Mouse (Mus musculus): Measurements from ENCODE around the gene Arhgap35. TPM values are rescaled to one million over a fixed set of nuclear protein-coding genes. Genes with fewer than 3 reads are reported as not detected.
A peak's percentile ranks its signal among the peaks of the same experiment; 100 is the strongest.

Gene Arhgap35
- polyA plus RNA-seq, 1 experiment, result 5.6 TPM

DNA sequence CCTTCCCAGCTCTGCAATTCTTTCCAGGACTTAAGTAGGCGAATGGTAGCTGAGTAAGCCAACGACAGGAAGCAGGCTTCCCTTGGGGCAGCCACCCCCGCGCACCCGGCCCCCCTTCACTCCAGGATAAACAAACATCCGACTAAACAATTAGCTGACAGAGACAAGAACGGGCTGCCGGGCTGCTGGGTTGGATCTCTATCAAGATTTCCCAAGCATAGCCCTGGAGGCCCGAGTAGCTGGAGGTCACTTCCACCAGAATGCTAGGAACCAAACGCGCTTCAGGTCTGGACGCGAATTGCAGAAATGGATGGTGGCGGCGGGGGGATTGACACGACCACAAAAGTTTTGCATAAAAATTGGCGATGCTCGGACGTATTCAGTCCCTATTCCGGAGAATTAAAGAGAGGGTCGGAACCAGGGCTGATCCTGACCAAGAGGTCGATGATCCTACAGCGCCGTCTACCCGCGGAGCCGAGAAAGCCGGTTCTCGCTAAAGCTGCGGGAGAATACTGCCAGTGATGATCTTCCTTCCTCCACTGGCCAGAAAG, 3.9 kb upstream of the Arhgap35 start:
- Histone ChIP-seq H3K4me3 (ENCODE audit: extremely low read depth, insufficient read depth, insufficient read length) (peak overlapping the region; percentile 21; the same call in 1 of the 2 replicates), H3K4me1 (ENCODE audit: control insufficient read depth, insufficient read depth, insufficient read length) (peaks cover 12% of the 10 kb centered on the region), H3K27ac (ENCODE audit: insufficient read depth, low read length) (peak overlapping the region; percentile 23; the same call in 1 of the 2 replicates), H3K27me3 (ENCODE audit: control insufficient read depth, insufficient read depth, low read length) (0 out of 2 replicates have a peak, but pooled peaks cover 3% of the 10 kb centered on the region), H3K36me3 (ENCODE audit: control insufficient read depth, insufficient read depth, low read length) (no peaks in the 10 kb centered on the region)
- 2% methylated on average over 30 of the region's 30 CpGs for WGBS
- TF ChIP-seq CTCF (IDR thresholded peaks at IDR 0.05; ENCODE audit: extremely low read depth, insufficient read depth, insufficient read length, insufficient replicate concordance), result peak; percentile 73
- TF ChIP-seq POLR2A (IDR thresholded peaks at IDR 0.05; ENCODE audit: low read depth, low read length), result no peak
- DNase-seq (ENCODE audit: low read depth in 1 of 2, low spot score in 2 of 2), result peak in 1 of 2 experiments; percentile 66

DNA sequence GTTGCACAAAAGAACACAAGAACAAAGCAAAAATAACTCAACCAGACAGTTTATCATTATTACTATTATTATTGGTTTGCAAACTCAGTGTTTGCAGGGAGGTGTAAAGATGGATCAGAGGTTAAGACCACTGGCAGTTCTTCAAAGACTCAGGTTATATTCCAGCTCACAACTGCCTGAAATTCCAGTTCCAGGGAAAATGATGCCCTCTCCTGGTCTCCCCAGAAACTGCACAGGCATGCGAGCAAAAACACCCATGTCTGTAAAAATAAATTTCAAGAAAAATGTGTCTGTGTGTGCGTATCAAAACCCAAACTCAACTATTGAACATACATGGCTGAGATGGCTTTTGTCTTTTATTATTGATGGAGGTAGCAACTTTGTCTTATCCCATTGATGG, 2.3 kb upstream of the Arhgap35 start:
- peak in 1 of 2 experiments; percentile 21 for DNase-seq (ENCODE audit: low read depth in 1 of 2, low spot score in 2 of 2)
- H3K27me3 ChIP-seq (ENCODE audit: control insufficient read depth, insufficient read depth, low read length), result 0 out of 2 replicates have a peak, but pooled peaks cover 3% of the 10 kb centered on the region
- TF ChIP-seq POLR2A (IDR thresholded peaks at IDR 0.05; ENCODE audit: low read depth, low read length) (no peak), CTCF (IDR thresholded peaks at IDR 0.05; ENCODE audit: extremely low read depth, insufficient read depth, insufficient read length, insufficient replicate concordance) (peak; percentile 25; the same call in 1 of the 2 replicates)
- WGBS, result 27% methylated on average over 2 of the region's 2 CpGs
- H3K4me3 ChIP-seq (ENCODE audit: extremely low read depth, insufficient read depth, insufficient read length), result no peak overlapping the region
- no peak overlapping the region for H3K27ac ChIP-seq (ENCODE audit: insufficient read depth, low read length)
- H3K36me3 ChIP-seq (ENCODE audit: control insufficient read depth, insufficient read depth, low read length), result no peaks in the 10 kb centered on the region
- H3K4me1 ChIP-seq (ENCODE audit: control insufficient read depth, insufficient read depth, insufficient read length), result peaks cover 17% of the 10 kb centered on the region

DNA sequence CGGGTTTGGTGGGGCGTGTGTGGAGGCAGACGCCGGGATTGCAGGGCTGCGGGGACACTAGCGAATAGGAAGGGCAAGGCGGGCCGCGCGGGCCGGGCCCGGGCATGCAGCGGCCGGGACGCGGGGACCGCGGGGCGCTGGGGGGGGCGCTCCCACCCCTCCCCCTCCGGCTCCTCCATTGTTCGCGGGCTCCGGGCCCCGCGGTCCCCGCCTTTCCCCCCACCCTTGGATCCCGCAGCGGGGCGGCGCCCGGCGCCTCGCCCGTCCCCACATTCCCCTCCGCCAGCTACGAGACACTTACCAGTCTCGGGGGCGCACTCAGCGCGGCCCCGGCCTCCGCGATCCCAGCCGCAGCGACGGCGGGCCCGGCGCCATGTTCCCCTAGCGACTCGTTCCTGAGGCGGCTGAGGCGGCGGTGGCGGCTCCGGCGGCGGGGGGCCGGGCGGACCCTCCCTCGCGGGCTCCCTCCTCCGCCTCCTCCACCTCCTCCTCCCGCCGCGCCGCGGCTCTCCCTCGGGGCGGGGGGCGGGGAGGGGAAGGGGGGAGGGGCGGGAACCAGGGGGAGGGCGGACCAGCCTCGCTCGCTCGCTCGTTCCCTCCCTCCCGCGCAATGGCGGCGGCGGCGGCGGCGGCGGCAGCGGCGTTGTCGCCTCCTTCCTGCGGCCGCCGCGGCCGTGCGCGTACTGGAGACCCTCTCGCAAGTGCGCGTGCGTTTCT, 464 bp downstream of the Arhgap35 start:
- no peak for DNase-seq (ENCODE audit: low read depth in 1 of 2, low spot score in 2 of 2)
- Histone ChIP-seq H3K27ac (ENCODE audit: insufficient read depth, low read length) (peak overlapping the region; percentile 100), H3K27me3 (ENCODE audit: control insufficient read depth, insufficient read depth, low read length) (0 out of 2 replicates have a peak, but pooled peaks cover 1% of the 10 kb centered on the region), H3K4me3 (ENCODE audit: extremely low read depth, insufficient read depth, insufficient read length) (peak overlapping the region; percentile 100), H3K4me1 (ENCODE audit: control insufficient read depth, insufficient read depth, insufficient read length) (peaks cover 17% of the 10 kb centered on the region), H3K36me3 (ENCODE audit: control insufficient read depth, insufficient read depth, low read length) (no peaks in the 10 kb centered on the region)
- WGBS, result 0% methylated on average over 58 of the region's 101 CpGs
- no peak for TF ChIP-seq CTCF (IDR thresholded peaks at IDR 0.05; ENCODE audit: extremely low read depth, insufficient read depth, insufficient read length, insufficient replicate concordance)
- TF ChIP-seq POLR2A (IDR thresholded peaks at IDR 0.05; ENCODE audit: low read depth, low read length), result no peak

DNA sequence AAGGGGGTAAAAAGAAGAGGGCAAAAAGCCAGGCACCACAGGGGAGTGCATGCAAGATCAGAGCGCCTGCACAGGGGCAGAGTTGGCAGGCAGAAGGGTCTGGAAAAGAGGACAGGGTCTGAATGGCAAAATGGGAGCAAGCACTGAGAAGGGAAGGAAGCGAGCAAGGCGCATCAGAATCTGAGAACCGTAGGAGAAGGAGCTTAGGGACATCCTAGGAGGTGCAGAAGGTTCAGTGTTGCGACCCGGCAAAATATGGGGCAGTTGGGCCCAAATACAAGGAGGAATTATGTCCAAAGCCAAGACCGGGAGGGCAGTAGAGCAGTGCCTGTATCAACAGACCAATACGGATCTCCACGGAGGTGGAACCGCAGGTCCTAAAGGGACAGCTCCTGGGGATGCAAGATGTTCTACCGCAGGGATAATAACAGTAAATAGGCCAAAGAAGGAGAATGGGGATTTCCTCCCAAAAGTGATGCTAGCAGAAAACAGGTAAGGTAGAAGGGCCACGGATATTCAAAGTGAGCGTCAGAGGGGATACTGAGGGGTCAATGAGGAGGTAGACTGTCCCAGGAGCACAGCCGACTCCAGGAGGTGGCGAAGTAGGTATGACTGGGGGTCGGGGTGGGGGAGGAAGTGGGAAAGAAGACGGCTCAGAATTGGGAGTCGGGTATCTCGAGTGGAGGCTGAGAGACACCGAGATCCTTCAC, 1.2 kb downstream of the Arhgap35 start:
- Histone ChIP-seq H3K27ac (ENCODE audit: insufficient read depth, low read length) (no peak overlapping the region), H3K4me1 (ENCODE audit: control insufficient read depth, insufficient read depth, insufficient read length) (peaks cover 15% of the 10 kb centered on the region), H3K36me3 (ENCODE audit: control insufficient read depth, insufficient read depth, low read length) (no peaks in the 10 kb centered on the region), H3K27me3 (ENCODE audit: control insufficient read depth, insufficient read depth, low read length) (no peaks in the 10 kb centered on the region), H3K4me3 (ENCODE audit: extremely low read depth, insufficient read depth, insufficient read length) (peak overlapping the region; percentile 100)
- TF ChIP-seq CTCF (IDR thresholded peaks at IDR 0.05; ENCODE audit: extremely low read depth, insufficient read depth, insufficient read length, insufficient replicate concordance) (no peak), POLR2A (IDR thresholded peaks at IDR 0.05; ENCODE audit: low read depth, low read length) (no peak)
- 15% methylated on average over 20 of the region's 20 CpGs for WGBS
- DNase-seq (ENCODE audit: low read depth in 1 of 2, low spot score in 2 of 2), result no peak

DNA sequence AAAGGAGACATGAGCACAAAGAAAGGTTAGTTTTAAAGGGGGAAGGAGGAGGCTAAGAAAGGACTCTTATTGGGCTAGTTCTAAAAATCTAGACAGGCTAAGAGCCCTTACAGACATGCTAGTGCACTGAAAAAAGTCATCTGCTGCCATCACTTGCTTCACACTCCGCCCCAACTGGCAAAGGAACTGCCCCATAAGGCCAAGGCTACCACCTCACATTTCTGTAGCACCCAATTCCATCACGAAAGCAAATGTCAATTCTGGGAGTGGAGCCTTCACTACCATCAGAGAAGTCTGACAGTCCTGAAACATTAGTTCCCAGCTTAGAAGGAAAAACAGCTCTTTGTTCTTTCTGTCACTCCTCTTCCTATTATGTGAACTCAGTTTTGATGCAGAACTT, 4.4 kb downstream of the Arhgap35 start:
- Histone ChIP-seq H3K27ac (ENCODE audit: insufficient read depth, low read length) (no peak overlapping the region), H3K27me3 (ENCODE audit: control insufficient read depth, insufficient read depth, low read length) (no peaks in the 10 kb centered on the region), H3K4me1 (ENCODE audit: control insufficient read depth, insufficient read depth, insufficient read length) (peaks cover 9% of the 10 kb centered on the region), H3K4me3 (ENCODE audit: extremely low read depth, insufficient read depth, insufficient read length) (no peak overlapping the region), H3K36me3 (ENCODE audit: control insufficient read depth, insufficient read depth, low read length) (no peaks in the 10 kb centered on the region)
- WGBS, result 93% methylated on average over 2 of the region's 2 CpGs
- TF ChIP-seq CTCF (IDR thresholded peaks at IDR 0.05; ENCODE audit: extremely low read depth, insufficient read depth, insufficient read length, insufficient replicate concordance) (no peak), POLR2A (IDR thresholded peaks at IDR 0.05; ENCODE audit: low read depth, low read length) (no peak)
- DNase-seq (ENCODE audit: low read depth in 1 of 2, low spot score in 2 of 2), result no peak

DNA sequence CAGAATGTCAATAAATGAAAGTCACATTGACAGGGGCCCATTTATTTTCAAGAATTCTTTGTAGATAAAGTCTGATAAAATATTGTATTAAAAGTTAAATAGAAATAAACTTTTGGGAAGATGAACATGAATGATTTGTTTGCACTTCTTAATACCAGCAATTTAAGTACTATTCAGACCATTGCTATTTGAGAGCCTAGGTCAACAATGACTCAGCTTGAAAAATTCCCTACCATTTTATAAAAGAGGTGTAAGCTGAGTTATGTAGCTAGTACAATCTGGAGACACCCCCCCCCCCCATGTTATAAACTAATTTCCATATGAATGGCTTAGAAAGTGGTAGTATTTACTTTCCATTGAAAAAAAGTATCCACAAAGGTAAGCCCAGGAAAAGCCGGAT, 5.8 kb downstream of the Arhgap35 start:
- H3K36me3 ChIP-seq (ENCODE audit: control insufficient read depth, insufficient read depth, low read length), result no peaks in the 10 kb centered on the region
- TF ChIP-seq CTCF (IDR thresholded peaks at IDR 0.05; ENCODE audit: extremely low read depth, insufficient read depth, insufficient read length, insufficient replicate concordance) (no peak), POLR2A (IDR thresholded peaks at IDR 0.05; ENCODE audit: low read depth, low read length) (no peak)
- H3K4me1 ChIP-seq (ENCODE audit: control insufficient read depth, insufficient read depth, insufficient read length), result peaks cover 7% of the 10 kb centered on the region; the same call in 1 of the 2 replicates
- no peak overlapping the region for H3K4me3 ChIP-seq (ENCODE audit: extremely low read depth, insufficient read depth, insufficient read length)
- H3K27me3 ChIP-seq (ENCODE audit: control insufficient read depth, insufficient read depth, low read length), result no peaks in the 10 kb centered on the region
- no peak for DNase-seq (ENCODE audit: low read depth in 1 of 2, low spot score in 2 of 2)
- H3K27ac ChIP-seq (ENCODE audit: insufficient read depth, low read length), result no peak overlapping the region
- WGBS, result 97% methylated on average over 1 of the region's 1 CpGs
